In the genomic region with DNA sequence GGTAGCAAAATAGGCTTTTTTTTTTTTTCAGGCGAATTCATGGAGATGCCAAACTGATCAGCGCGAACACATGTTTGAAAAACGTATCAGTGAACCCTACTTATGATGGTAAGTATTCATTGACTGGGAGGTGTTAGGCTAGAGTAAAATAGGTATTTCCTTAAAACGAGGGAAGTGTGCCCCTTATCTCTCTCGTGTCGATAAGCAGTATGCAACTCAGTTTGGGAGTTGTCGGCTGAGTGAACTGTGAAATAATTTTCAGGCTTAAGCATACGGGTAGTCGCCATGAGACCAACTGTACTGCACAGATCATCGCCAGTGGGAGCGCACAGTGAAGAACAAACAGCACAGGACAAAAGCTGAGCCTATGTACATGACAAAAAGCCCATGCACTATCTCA, we compare ENCODE assay signal across 21 mouse cellular contexts. TPM values are rescaled to one million over a fixed set of nuclear protein-coding genes. Genes with fewer than 3 reads are reported as not detected.
"Had no signal": no experiment of that assay in that cellular context is flagged by ENCODE, and none has a peak within 500 bp of the region (broad histone marks: within the 10 kb centered on the region; RNA-seq: fewer than 3 reads in every experiment).

No protein-coding gene starts in this region.

- ATAC-seq: liver, embryonic 12.5 days had no signal

- H3K27me3 ChIP-seq: liver, embryonic 12.5 days; neural tube, embryonic 13.5 days; neural tube, embryonic 15.5 days had no signal

- H3K4me3 ChIP-seq: liver, embryonic 12.5 days; midbrain, embryonic 12.5 days; myocyte; neural tube, embryonic 13.5 days; neural tube, embryonic 15.5 days had no signal

- H3K9ac ChIP-seq: liver, embryonic 12.5 days; liver, embryonic 14.5 days; lung, embryonic 14.5 days; midbrain, embryonic 12.5 days; neural tube, embryonic 13.5 days; neural tube, embryonic 15.5 days had no signal

- DNase-seq: lung, adult 18-20 months; lung, embryonic 14.5 days; lung, postnatal 10 days; lung, postnatal 4 days; midbrain, embryonic 14.5 days; retina, postnatal 1 day; right cerebral cortex, adult 18-20 months; right cerebral cortex, postnatal 25 days; right cerebral cortex, postnatal 4 days; spleen, adult 18-20 months; thymus, adult 18-20 months; thymus, postnatal 25 days; thymus, postnatal 4 days had no signal

- H3K4me2 ChIP-seq: liver, embryonic 12.5 days; lung, embryonic 14.5 days; midbrain, embryonic 12.5 days; neural tube, embryonic 13.5 days; neural tube, embryonic 15.5 days had no signal

- H3K9me3 ChIP-seq: liver, embryonic 12.5 days; midbrain, embryonic 12.5 days; neural tube, embryonic 13.5 days; neural tube, embryonic 15.5 days had no signal

- H3K27ac ChIP-seq: liver, embryonic 12.5 days; liver, embryonic 14.5 days; midbrain, embryonic 12.5 days; neural tube, embryonic 13.5 days; neural tube, embryonic 15.5 days had no signal

- H3K4me1 ChIP-seq: liver, embryonic 12.5 days; midbrain, embryonic 12.5 days; neural tube, embryonic 13.5 days; neural tube, embryonic 15.5 days had no signal

RNA-seq across cellular contexts. Expression of gene Shisa3, which starts 13.5 kb away (rescaled TPM):
- total RNA-seq: megakaryocyte, adult 5-6 weeks; megakaryocyte-erythroid progenitor cell, adult 5-6 weeks had no signal
- polyA plus RNA-seq: myocyte had no signal
